Mouse (Mus musculus) liver, embryonic 14.5 days (tissue): Measurements from ENCODE around the gene Cdip1. TPM values are rescaled to one million over a fixed set of nuclear protein-coding genes. Genes with fewer than 3 reads are reported as not detected.

ENCODE experiments used
- ATAC-seq: fragments of 200-750 bp; cut with Nextera tagmentation; 2 replicates; pipeline ENCODE4 v1.8.0; 2017; ENCODE audit warnings: moderate number of reproducible peaks, mild to moderate bottlenecking, moderate library complexity; ENCODE audit not compliant: insufficient read depth
- DNase-seq, 3 experiments: peaks; one replicate each; pipeline ENCODE4 v3.0.0-alpha.2; 2012 to 2013; ENCODE audit warnings: low read depth in 3 of 3, low spot score in 3 of 3
- H3K27ac ChIP-seq: fragments of 300-500 bp; sonication (generic); 2 replicates; pipeline ENCODE4 v1.5.1; 2014; ENCODE audit warnings: moderate library complexity, mild to moderate bottlenecking, control low read depth, inconsistent platforms
- H3K27me3 ChIP-seq: fragments of 300-500 bp; sonication (generic); 2 replicates; pipeline ENCODE4 v1.6.1; 2014; ENCODE audit warnings: mild to moderate bottlenecking, low read length, moderate library complexity; ENCODE audit not compliant: control insufficient read depth, insufficient read depth
- H3K36me3 ChIP-seq: fragments of 300-500 bp; sonication (generic); replicated peaks from 2 replicates; pipeline ENCODE4 v1.6.1; 2014; ENCODE audit warnings: low read depth; ENCODE audit not compliant: control insufficient read depth, insufficient read depth
- H3K4me1 ChIP-seq, 2 experiments: fragments of 200-500 bp in 1 of 2; fragments of 300-500 bp in 1 of 2; sonication (generic) in 1 of 2; replicated peaks; 2 replicates each; pipeline ENCODE4 v1.6.1; 2012 to 2014; ENCODE audit warnings: antibody characterized with exemption in 1 of 2, inconsistent platforms in 1 of 2, low read length in 1 of 2; ENCODE audit not compliant: control insufficient read depth in 2 of 2, insufficient read depth in 2 of 2
- H3K4me2 ChIP-seq: fragments of 300-500 bp; sonication (generic); 2 replicates; pipeline ENCODE4 v1.6.1; 2014; ENCODE audit warnings: low read depth, mild to moderate bottlenecking, control low read depth, moderate library complexity
- H3K4me3 ChIP-seq, 2 experiments: fragments of 200-500 bp in 1 of 2; fragments of 300-500 bp in 1 of 2; sonication (generic) in 1 of 2; 2 replicates each; pipeline ENCODE4 v1.5.1; 2012 to 2014; ENCODE audit warnings: low read depth in 2 of 2, low read length in 2 of 2, mild to moderate bottlenecking in 2 of 2, control low read depth in 1 of 2, inconsistent platforms in 1 of 2, moderate library complexity in 1 of 2; ENCODE audit not compliant: insufficient read depth in 1 of 2
- H3K9ac ChIP-seq: fragments of 300-500 bp; sonication (generic); replicated peaks from 2 replicates; pipeline ENCODE4 v1.6.1; 2014; ENCODE audit warnings: mild to moderate bottlenecking, control low read depth, moderate library complexity
- H3K9me3 ChIP-seq: fragments of 300-500 bp; sonication (generic); 2 replicates; pipeline ENCODE4 v1.6.1; 2016; ENCODE audit warnings: low read length, mixed read lengths; ENCODE audit not compliant: control insufficient read depth
- CTCF ChIP-seq: IDR thresholded peaks from 2 replicates; pipeline ENCODE4 v1.5.1; 2016; ENCODE audit warnings: antibody characterized with exemption, low read depth, control low read depth
- EP300 ChIP-seq: IDR thresholded peaks from 2 replicates; pipeline ENCODE4 v1.6.1; 2016; ENCODE audit warnings: antibody characterized with exemption, low read depth
- WGBS: fragments of 180-500 bp; shearing (Covaris S2); extraction: QIAGEN DNeasy Blood & Tissue Kit; methylation state at CpG from one replicate; pipeline ENCODE4 v1.1.7; 2014; ENCODE audit not compliant: insufficient replicate concordance; 5-methylcytosine and 5-hydroxymethylcytosine counted together
- polyA plus RNA-seq, 2 experiments: library from polyadenylated mRNA; depleted of rRNA in 1 of 2; stranded (reverse) in 1 of 2; unstranded in 1 of 2; fragments of >200 nt; fragmentation: Nextera tagmentation in 1 of 2; extraction: Ambion mirVana in 1 of 2; gene quantifications; 2 replicates each; pipeline versions ENCODE4 v1.2.1 to v1.2.3; 2012 to 2014

The Cdip1 gene
- polyA plus RNA-seq, 2 experiments = 10.0 to 11.3 TPM

- Histone ChIP-seq H3K4me3 (no peak overlapping the region), H3K4me1 (no peaks in the 10 kb centered on the region), H3K36me3 (no peaks in the 10 kb centered on the region), H3K4me2 (no peak overlapping the region), H3K27ac (no peak overlapping the region), H3K9me3 (no peaks in the 10 kb centered on the region), H3K9ac (no peak overlapping the region), H3K27me3 (no peaks in the 10 kb centered on the region)
- WGBS = 66% methylated on average over 2 of the region's 2 CpGs
- TF ChIP-seq EP300 = no peak
- TF ChIP-seq CTCF = no peak
- no peak for DNase-seq
- no peak for ATAC-seq
Measured at GRCm38 (mm10) chr16:4739994-4740393, 50.1 kb downstream of the Cdip1 start.

GRCm38 (mm10) chr16:4736262-4736661, 53.8 kb downstream of the Cdip1 start:
- no peak overlapping the region for H3K4me3 ChIP-seq
- TF ChIP-seq CTCF (no peak), EP300 (no peak)
- no peaks in the 10 kb centered on the region for H3K27me3 ChIP-seq
- no peaks in the 10 kb centered on the region for H3K36me3 ChIP-seq
- no peak overlapping the region for H3K9ac ChIP-seq
- H3K4me1 ChIP-seq = no peaks in the 10 kb centered on the region
- H3K9me3 ChIP-seq = no peaks in the 10 kb centered on the region
- WGBS = 58% methylated on average over 2 of the region's 2 CpGs
- no peak overlapping the region for H3K4me2 ChIP-seq
- no peak for DNase-seq
- ATAC-seq = no peak
- H3K27ac ChIP-seq = no peak overlapping the region

GRCm38 (mm10) chr16:4730776-4731358, 59.2 kb downstream of the Cdip1 start:
- H3K9ac ChIP-seq = no peak overlapping the region
- TF ChIP-seq CTCF (no peak), EP300 (no peak)
- WGBS = 70% methylated on average over 3 of the region's 3 CpGs
- no peak overlapping the region for H3K27ac ChIP-seq
- no peaks in the 10 kb centered on the region for H3K9me3 ChIP-seq
- peaks cover 5 to 10% of the 10 kb centered on the region in 2 experiments for H3K4me1 ChIP-seq
- no peak for ATAC-seq
- H3K4me3 ChIP-seq = no peak overlapping the region
- no peaks in the 10 kb centered on the region for H3K36me3 ChIP-seq
- H3K27me3 ChIP-seq = no peaks in the 10 kb centered on the region
- no peak for DNase-seq
- no peak overlapping the region for H3K4me2 ChIP-seq

GRCm38 (mm10) chr16:4727963-4728362, 62.1 kb downstream of the Cdip1 start:
- Histone ChIP-seq H3K36me3 (no peaks in the 10 kb centered on the region), H3K4me2 (peak overlapping the region; percentile 97), H3K27ac (no peak overlapping the region), H3K9me3 (no peaks in the 10 kb centered on the region), H3K27me3 (no peaks in the 10 kb centered on the region), H3K4me3 (no peak overlapping the region), H3K4me1 (peaks cover 5 to 14% of the 10 kb centered on the region in 2 experiments), H3K9ac (no peak overlapping the region)
- 14% methylated on average over 1 of the region's 1 CpGs for WGBS
- TF ChIP-seq CTCF (no peak), EP300 (no peak)
- no peak for DNase-seq
- no peak for ATAC-seq

GRCm38 (mm10) chr16:4727526-4727925, 62.6 kb downstream of the Cdip1 start:
- no peak overlapping the region for H3K9ac ChIP-seq
- peak overlapping the region in 1 of 2 experiments; percentile 93; a peak in 2 of 4 replicates for H3K4me3 ChIP-seq

More at GRCm38 (mm10) chr16:4727526-4727925, 62.6 kb downstream of the Cdip1 start:
- DNase-seq (no peak), ATAC-seq (no peak)
- TF ChIP-seq EP300 (no peak), CTCF (no peak)
- Histone ChIP-seq H3K36me3 (no peaks in the 10 kb centered on the region), H3K4me1 (peaks cover 5 to 18% of the 10 kb centered on the region in 2 experiments), H3K27me3 (no peaks in the 10 kb centered on the region), H3K4me2 (peak overlapping the region; percentile 97), H3K9me3 (no peaks in the 10 kb centered on the region), H3K27ac (no peak overlapping the region)
- 76% methylated on average over 1 of the region's 1 CpGs for WGBS
